In genomic region chr2:35595718-35596117, GRCm38 (mm10) we compare ENCODE assay signal across 18 mouse cellular contexts. TPM values are rescaled to one million over a fixed set of nuclear protein-coding genes. Genes with fewer than 3 reads are reported as not detected.
DNase-seq lines count a peak whose midpoint lies in the region; ATAC-seq lines count a peak whose summit lies in the region.
"Had no signal": no experiment of that assay in that cellular context is flagged by ENCODE, and none has a peak within 500 bp of the region (broad histone marks: within the 10 kb centered on the region; RNA-seq: fewer than 3 reads in every experiment).

No protein-coding gene starts in this region.

- ATAC-seq in heart, embryonic 12.5 days (ENCODE audit: insufficient number of reproducible peaks, low FRiP score): no peak
- no peak for ATAC-seq in hindbrain, embryonic 14.5 days (ENCODE audit: low FRiP score)
- ATAC-seq: forebrain, embryonic 13.5 days had no signal

- H3K9me3 ChIP-seq in heart, embryonic 12.5 days (replicated peaks): no peaks in the 10 kb centered on the region
- no peaks in the 10 kb centered on the region for H3K9me3 ChIP-seq in embryonic facial prominence, embryonic 10.5 days
- H3K9me3 ChIP-seq in hindbrain, embryonic 14.5 days (ENCODE audit: control insufficient read depth, low read length): no peaks in the 10 kb centered on the region
- H3K9me3 ChIP-seq: embryonic facial prominence, embryonic 13.5 days; forebrain, embryonic 13.5 days; G1E; hindbrain, embryonic 10.5 days; megakaryocyte, embryonic 14.5 days; neural tube, embryonic 13.5 days had no signal

- H3K36me3 ChIP-seq in heart, embryonic 12.5 days: 0 out of 2 replicates have a peak, but pooled peaks cover 3% of the 10 kb centered on the region
- H3K36me3 ChIP-seq in embryonic facial prominence, embryonic 10.5 days (replicated peaks): no peaks in the 10 kb centered on the region
- H3K36me3 ChIP-seq in hindbrain, embryonic 14.5 days (replicated peaks; ENCODE audit: control insufficient read depth, insufficient read depth): no peaks in the 10 kb centered on the region
- H3K36me3 ChIP-seq: embryonic facial prominence, embryonic 13.5 days; G1E; hindbrain, embryonic 10.5 days; neural tube, embryonic 13.5 days had no signal

- peaks cover 87% of the 10 kb centered on the region for H3K4me1 ChIP-seq in heart, embryonic 12.5 days (replicated peaks)
- peaks cover 49% of the 10 kb centered on the region for H3K4me1 ChIP-seq in embryonic facial prominence, embryonic 10.5 days
- peaks cover 7% of the 10 kb centered on the region for H3K4me1 ChIP-seq in hindbrain, embryonic 14.5 days (replicated peaks; ENCODE audit: control insufficient read depth, insufficient read depth, low read length)

- 42% methylated on average over 5 of the region's 5 CpGs for WGBS in heart, embryonic 12.5 days
- WGBS in embryonic facial prominence, embryonic 10.5 days: 47% methylated on average over 5 of the region's 5 CpGs
- WGBS in hindbrain, embryonic 14.5 days: 59% methylated on average over 5 of the region's 5 CpGs

- H3K27me3 ChIP-seq in heart, embryonic 12.5 days (replicated peaks): no peaks in the 10 kb centered on the region
- H3K27me3 ChIP-seq in embryonic facial prominence, embryonic 10.5 days (replicated peaks; ENCODE audit: low read depth, poor library complexity, severe bottlenecking): peaks cover 26% of the 10 kb centered on the region
- H3K27me3 ChIP-seq in hindbrain, embryonic 14.5 days (ENCODE audit: control insufficient read depth, insufficient read depth, low read length): no peaks in the 10 kb centered on the region
- H3K27me3 ChIP-seq: embryonic facial prominence, embryonic 13.5 days; forebrain, embryonic 13.5 days; neural tube, embryonic 13.5 days had no signal

- H3K9ac ChIP-seq in heart, embryonic 12.5 days: peak overlapping the region; percentile 42; the same call in 1 of the 2 replicates
- no peak overlapping the region for H3K9ac ChIP-seq in hindbrain, embryonic 14.5 days
- H3K9ac ChIP-seq: embryonic facial prominence, embryonic 13.5 days; forebrain, embryonic 13.5 days; liver, embryonic 14.5 days; neural tube, embryonic 13.5 days had no signal

- no peak for DNase-seq in heart, adult 8-10 months (ENCODE audit: low spot score)
- DNase-seq in kidney, adult 9 months: peak; percentile 63
- DNase-seq in kidney, postnatal 14 days: no peak
- DNase-seq in embryonic facial prominence, embryonic 10.5 days (ENCODE audit: low spot score): no peak
- peak; percentile 58 for DNase-seq in lung, postnatal 10 days
- no peak for DNase-seq in thymus, postnatal 25 days
- no peak for DNase-seq in hindbrain, embryonic 14.5 days (ENCODE audit: low spot score)
- DNase-seq: cerebellum, postnatal 36 days; layer of hippocampus, postnatal 36 days had no signal

- H3K27ac ChIP-seq in heart, embryonic 12.5 days (ENCODE audit: poor library complexity, severe bottlenecking): peak overlapping the region; percentile 77
- 0 out of 2 replicates have a peak overlapping the region, but pooled peaks have one; percentile 3 for H3K27ac ChIP-seq in embryonic facial prominence, embryonic 10.5 days (replicated peaks)
- H3K27ac ChIP-seq in hindbrain, embryonic 14.5 days: no peak overlapping the region
- H3K27ac ChIP-seq: embryonic facial prominence, embryonic 13.5 days; forebrain, embryonic 13.5 days; hindbrain, embryonic 10.5 days; kidney, postnatal 0 days; liver, embryonic 14.5 days; neural tube, embryonic 13.5 days had no signal

- no peak overlapping the region; the same call in 1 of the 2 replicates for H3K4me2 ChIP-seq in heart, embryonic 12.5 days
- H3K4me2 ChIP-seq in hindbrain, embryonic 14.5 days (replicated peaks): no peak overlapping the region
- H3K4me2 ChIP-seq: embryonic facial prominence, embryonic 13.5 days; forebrain, embryonic 13.5 days; neural tube, embryonic 13.5 days had no signal

- H3K4me3 ChIP-seq in heart, embryonic 12.5 days: no peak overlapping the region
- no peak overlapping the region for H3K4me3 ChIP-seq in embryonic facial prominence, embryonic 10.5 days
- H3K4me3 ChIP-seq in hindbrain, embryonic 14.5 days (replicated peaks; ENCODE audit: low read length): no peak overlapping the region
- H3K4me3 ChIP-seq: embryonic facial prominence, embryonic 13.5 days; forebrain, embryonic 13.5 days; hindbrain, embryonic 10.5 days; megakaryocyte, embryonic 14.5 days; neural tube, embryonic 13.5 days had no signal

RNA-seq across cellular contexts. Expression of gene Dab2ip, which starts 37.7 kb away (rescaled TPM):
- 55.6 and 62.5 TPM in 2 replicates for polyA plus RNA-seq in heart, embryonic 12.5 days (2016; fragmentation: Nextera tagmentation; extraction: Ambion mirVana)
- 10 to 100 TPM; 41.4 to 47.5 (median 46.5) TPM for total RNA-seq in heart, adult 8-10 months (2022)
- polyA plus RNA-seq in embryonic facial prominence, embryonic 10.5 days (2016; fragmentation: Nextera tagmentation; extraction: Ambion mirVana): 34.7 and 35.4 TPM in 2 replicates
- polyA plus RNA-seq in hindbrain, embryonic 14.5 days (2014; fragmentation: Nextera tagmentation; extraction: Ambion mirVana): 48.4 and 52.2 TPM in 2 replicates

Comparison
In these comparisons a context has a peak if more than half of its experiments do, and no peak if none do; other contexts are left out.
1. DNase-seq: peak in kidney, adult 9 months (single experiment) and lung, postnatal 10 days (single experiment); none in heart, adult 8-10 months (single experiment), kidney, postnatal 14 days (single experiment), embryonic facial prominence, embryonic 10.5 days (single experiment), thymus, postnatal 25 days (single experiment) and hindbrain, embryonic 14.5 days (single experiment).